Mouse (Mus musculus): ENCODE measurements around the gene Fbxl18. TPM values are rescaled to one million over a fixed set of nuclear protein-coding genes. Genes with fewer than 3 reads are reported as not detected.

Fbxl18 gene
- polyA plus RNA-seq, 1 experiment from 2014 or later = 27.7 TPM

- H3K9me3 ChIP-seq = no peaks in the 10 kb centered on the region
- no peak for ATAC-seq (ENCODE audit: low FRiP score, low read depth)
- H3K4me1 ChIP-seq = peaks cover 27% of the 10 kb centered on the region
- no peak overlapping the region for H3K4me2 ChIP-seq (replicated peaks)
- no peaks in the 10 kb centered on the region for H3K36me3 ChIP-seq
- no peak overlapping the region for H3K27ac ChIP-seq (replicated peaks)
- no peak overlapping the region for H3K4me3 ChIP-seq
- no peaks in the 10 kb centered on the region for H3K27me3 ChIP-seq
- no peak overlapping the region for H3K9ac ChIP-seq (replicated peaks)
- WGBS = 89% methylated on average over 3 of the region's 3 CpGs
Measured at GRCm38 (mm10) chr5:142912320-142912719, 17.1 kb upstream of the Fbxl18 start.

GRCm38 (mm10) chr5:142911629-142912028, 16.4 kb upstream of the Fbxl18 start:
- Histone ChIP-seq H3K4me3 (no peak overlapping the region), H3K27me3 (no peaks in the 10 kb centered on the region), H3K36me3 (no peaks in the 10 kb centered on the region), H3K4me1 (peaks cover 32% of the 10 kb centered on the region), H3K9ac (replicated peaks) (no peak overlapping the region), H3K27ac (replicated peaks) (no peak overlapping the region), H3K4me2 (replicated peaks) (no peak overlapping the region), H3K9me3 (no peaks in the 10 kb centered on the region)
- ATAC-seq (ENCODE audit: low FRiP score, low read depth) = no peak
- WGBS = 87% methylated on average over 2 of the region's 2 CpGs

GRCm38 (mm10) chr5:142909576-142910278, 14.5 kb upstream of the Fbxl18 start:
- no peak for ATAC-seq (ENCODE audit: low FRiP score, low read depth)
- H3K27me3 ChIP-seq = no peaks in the 10 kb centered on the region
- no peak overlapping the region for H3K4me2 ChIP-seq (replicated peaks)
- peaks cover 36% of the 10 kb centered on the region for H3K4me1 ChIP-seq
- no peak overlapping the region for H3K4me3 ChIP-seq
- WGBS = 65% methylated on average over 8 of the region's 8 CpGs
- no peak overlapping the region for H3K9ac ChIP-seq (replicated peaks)
- peaks cover 10% of the 10 kb centered on the region for H3K36me3 ChIP-seq
- peak overlapping the region; percentile 54 for H3K27ac ChIP-seq (replicated peaks)
- H3K9me3 ChIP-seq = no peaks in the 10 kb centered on the region

- Histone ChIP-seq H3K9me3 (no peaks in the 10 kb centered on the region), H3K27ac (replicated peaks) (peak overlapping the region; percentile 54; the same call in 1 of the 2 replicates), H3K4me1 (peaks cover 42% of the 10 kb centered on the region), H3K27me3 (no peaks in the 10 kb centered on the region), H3K36me3 (peaks cover 16% of the 10 kb centered on the region), H3K4me2 (replicated peaks) (no peak overlapping the region), H3K4me3 (no peak overlapping the region), H3K9ac (replicated peaks) (no peak overlapping the region)
- WGBS = 41% methylated on average over 5 of the region's 5 CpGs
- ATAC-seq (ENCODE audit: low FRiP score, low read depth) = no peak
Measured at GRCm38 (mm10) chr5:142908941-142909575, 13.8 kb upstream of the Fbxl18 start.

- no peak for ATAC-seq (ENCODE audit: low FRiP score, low read depth)
- 88% methylated on average over 5 of the region's 5 CpGs for WGBS
- H3K9me3 ChIP-seq = no peaks in the 10 kb centered on the region
- H3K4me1 ChIP-seq = peaks cover 48% of the 10 kb centered on the region
- H3K27ac ChIP-seq (replicated peaks) = peak overlapping the region; percentile 100
- peak overlapping the region; percentile 80; the same call in 1 of the 2 replicates for H3K9ac ChIP-seq (replicated peaks)
- H3K4me3 ChIP-seq = peak overlapping the region; percentile 90; the same call in 1 of the 2 replicates
- peaks cover 24% of the 10 kb centered on the region for H3K36me3 ChIP-seq
- no peaks in the 10 kb centered on the region for H3K27me3 ChIP-seq
- peak overlapping the region; percentile 71 for H3K4me2 ChIP-seq (replicated peaks)
Measured at GRCm38 (mm10) chr5:142907803-142908559, 12.8 kb upstream of the Fbxl18 start.

GRCm38 (mm10) chr5:142907048-142907802, 12.0 kb upstream of the Fbxl18 start:
- WGBS = 36% methylated on average over 14 of the region's 14 CpGs
- peak overlapping the region; percentile 90 for H3K4me3 ChIP-seq
- H3K9me3 ChIP-seq = no peaks in the 10 kb centered on the region
- peak overlapping the region; percentile 71 for H3K4me2 ChIP-seq (replicated peaks)
- H3K27me3 ChIP-seq = no peaks in the 10 kb centered on the region
- H3K36me3 ChIP-seq = peaks cover 31% of the 10 kb centered on the region
- H3K4me1 ChIP-seq = peaks cover 53% of the 10 kb centered on the region
- peak overlapping the region; percentile 100 for H3K27ac ChIP-seq (replicated peaks)
- H3K9ac ChIP-seq (replicated peaks) = peak overlapping the region; percentile 80
- peak; percentile 36 for ATAC-seq (ENCODE audit: low FRiP score, low read depth)

- ATAC-seq (ENCODE audit: low FRiP score, low read depth) = peak; percentile 73
- Histone ChIP-seq H3K4me2 (replicated peaks) (peak within 1 kb of the TSS; percentile 78), H3K27ac (replicated peaks) (peak within 1 kb of the TSS; percentile 100), H3K36me3 (peaks cover 38% of the 10 kb centered on the region), H3K9ac (replicated peaks) (peak within 1 kb of the TSS; percentile 100), H3K4me1 (peaks cover 53% of the 10 kb centered on the region), H3K27me3 (no peaks in the 10 kb centered on the region), H3K9me3 (no peaks in the 10 kb centered on the region), H3K4me3 (peak within 1 kb of the TSS; percentile 90)
- WGBS = 1% methylated on average over 41 of the region's 41 CpGs
Measured at GRCm38 (mm10) chr5:142906532-142907047, 11.4 kb upstream of the Fbxl18 start, which contains the start of gene Actb. Gene Actb, minus strand, starts transcription at chr5:142906754.

GRCm38 (mm10) chr5:142905725-142906531, 10.7 kb upstream of the Fbxl18 start:
- WGBS = under 1% methylated on average over 84 of the region's 84 CpGs
- peaks cover 53% of the 10 kb centered on the region for H3K4me1 ChIP-seq

GRCm38 (mm10) chr5:142905038-142905695, 9.9 kb upstream of the Fbxl18 start:
- WGBS = 6% methylated on average over 27 of the region's 27 CpGs
- Histone ChIP-seq H3K9ac (replicated peaks) (peak overlapping the region; percentile 100), H3K4me3 (peak overlapping the region; percentile 90), H3K27me3 (no peaks in the 10 kb centered on the region), H3K27ac (replicated peaks) (peak overlapping the region; percentile 100), H3K4me1 (peaks cover 53% of the 10 kb centered on the region), H3K36me3 (peaks cover 50% of the 10 kb centered on the region), H3K9me3 (no peaks in the 10 kb centered on the region), H3K4me2 (replicated peaks) (peak overlapping the region; percentile 78)
- peak; percentile 17 for ATAC-seq (ENCODE audit: low FRiP score, low read depth)

More at GRCm38 (mm10) chr5:142905725-142906531, 10.7 kb upstream of the Fbxl18 start:
- ATAC-seq (ENCODE audit: low FRiP score, low read depth) = peak; percentile 82
- Histone ChIP-seq H3K27me3 (no peaks in the 10 kb centered on the region), H3K9me3 (no peaks in the 10 kb centered on the region), H3K4me2 (replicated peaks) (peak overlapping the region; percentile 78), H3K4me3 (peak overlapping the region; percentile 90), H3K27ac (replicated peaks) (peak overlapping the region; percentile 100), H3K36me3 (peaks cover 44% of the 10 kb centered on the region), H3K9ac (replicated peaks) (peak overlapping the region; percentile 100)
